Mouse (Mus musculus) neural tube, embryonic 11.5 days (tissue): ENCODE data around the gene Ptprj. TPM values are rescaled to one million over a fixed set of nuclear protein-coding genes. Genes with fewer than 3 reads are reported as not detected.

ENCODE experiments used
- ATAC-seq: fragments of 200-750 bp; cut with Nextera tagmentation; 2 replicates; pipeline ENCODE4 v1.8.0; 2017; ENCODE audit warnings: moderate number of reproducible peaks, mild to moderate bottlenecking, moderate TSS enrichment, moderate library complexity; ENCODE audit not compliant: insufficient read depth, low FRiP score, low TSS enrichment
- DNase-seq: peaks from one replicate; pipeline ENCODE4 v3.0.0-alpha.2; 2015; ENCODE audit warnings: low spot score
- H3K27ac ChIP-seq: fragments of 300-500 bp; sonication (generic); 2 replicates; pipeline ENCODE4 v1.5.1; 2014; ENCODE audit warnings: low read depth, mild to moderate bottlenecking, low read length
- H3K27me3 ChIP-seq: fragments of 300-500 bp; sonication (generic); 2 replicates; pipeline ENCODE4 v1.6.1; 2014; ENCODE audit warnings: mild to moderate bottlenecking, low read length, mixed read lengths; ENCODE audit not compliant: control insufficient read depth, insufficient read depth
- H3K36me3 ChIP-seq: fragments of 300-500 bp; sonication (generic); 2 replicates; pipeline ENCODE4 v1.6.1; 2014; ENCODE audit warnings: mild to moderate bottlenecking, low read length, moderate library complexity, mixed read lengths; ENCODE audit not compliant: control insufficient read depth, insufficient read depth
- H3K4me1 ChIP-seq: fragments of 300-500 bp; sonication (generic); 2 replicates; pipeline ENCODE4 v1.6.1; 2014; ENCODE audit warnings: low read length, mixed read lengths; ENCODE audit not compliant: control insufficient read depth, insufficient read depth
- H3K4me2 ChIP-seq: fragments of 300-500 bp; sonication (generic); 2 replicates; pipeline ENCODE4 v1.6.1; 2014; ENCODE audit warnings: low read depth, mild to moderate bottlenecking, moderate library complexity
- H3K4me3 ChIP-seq: fragments of 300-500 bp; sonication (generic); 2 replicates; pipeline ENCODE4 v1.5.1; 2014; ENCODE audit warnings: low read depth, low read length
- H3K9ac ChIP-seq: fragments of 300-500 bp; sonication (generic); 2 replicates; pipeline ENCODE4 v1.6.1; 2014; ENCODE audit warnings: mild to moderate bottlenecking, low read length
- H3K9me3 ChIP-seq: fragments of 300-500 bp; sonication (generic); 2 replicates; pipeline ENCODE4 v1.6.1; 2016; ENCODE audit warnings: low read length; ENCODE audit not compliant: control insufficient read depth
- WGBS: fragments of 180-500 bp; shearing (Covaris S2); extraction: QIAGEN DNeasy Blood & Tissue Kit; methylation state at CpG from one replicate; pipeline ENCODE4 v1.1.7; 2014; 5-methylcytosine and 5-hydroxymethylcytosine counted together
- polyA plus RNA-seq: library from polyadenylated mRNA; unstranded; fragments of >200 nt; fragmentation: Nextera tagmentation; extraction: Ambion mirVana; gene quantifications from 2 replicates; pipeline ENCODE4 v1.2.1, GENCODE M21; 2014

The Ptprj gene
- polyA plus RNA-seq, 1 experiment from 2014 or later, result 3.7 TPM

DNA sequence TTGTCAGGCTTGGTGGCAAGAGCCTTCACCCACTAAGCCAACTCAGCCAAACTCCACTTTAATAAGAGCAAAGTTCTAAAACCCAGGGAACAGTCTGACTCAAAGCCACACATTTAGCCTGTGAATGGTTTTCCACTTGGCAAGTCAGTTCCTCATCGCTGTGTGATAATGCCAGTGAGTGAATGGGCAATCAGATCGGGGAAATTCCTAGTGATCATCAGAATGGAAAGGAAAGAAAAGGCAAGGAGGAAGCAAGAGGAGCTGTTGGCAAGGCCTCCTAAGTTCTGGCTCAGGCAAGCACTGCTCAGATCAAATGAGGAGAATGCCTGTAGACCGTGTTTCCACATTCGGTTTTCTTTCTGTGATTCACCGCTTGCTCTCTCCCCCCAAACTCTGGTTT, 35.2 kb downstream of the Ptprj start:
- Histone ChIP-seq H3K4me2 (no peak overlapping the region), H3K4me3 (no peak overlapping the region), H3K4me1 (no peaks in the 10 kb centered on the region), H3K27me3 (no peaks in the 10 kb centered on the region), H3K9ac (no peak overlapping the region), H3K9me3 (no peaks in the 10 kb centered on the region), H3K27ac (no peak overlapping the region), H3K36me3 (no peaks in the 10 kb centered on the region)
- DNase-seq (no peak), ATAC-seq (no peak)
- WGBS, result 82% methylated on average over 5 of the region's 5 CpGs

GRCm38 (mm10) chr2:90543989-90544388, 36.5 kb downstream of the Ptprj start:
- Histone ChIP-seq H3K27ac (no peak overlapping the region), H3K27me3 (no peaks in the 10 kb centered on the region), H3K9me3 (no peaks in the 10 kb centered on the region), H3K9ac (no peak overlapping the region), H3K4me3 (no peak overlapping the region), H3K4me1 (no peaks in the 10 kb centered on the region), H3K4me2 (no peak overlapping the region), H3K36me3 (no peaks in the 10 kb centered on the region)
- no peak for ATAC-seq
- DNase-seq, result no peak
- 90% methylated on average over 3 of the region's 3 CpGs for WGBS

GRCm38 (mm10) chr2:90543106-90543702, 37.2 kb downstream of the Ptprj start:
- 93% methylated on average over 6 of the region's 6 CpGs for WGBS
- Histone ChIP-seq H3K4me3 (no peak overlapping the region), H3K27me3 (no peaks in the 10 kb centered on the region), H3K27ac (no peak overlapping the region), H3K4me2 (no peak overlapping the region), H3K9ac (no peak overlapping the region), H3K9me3 (no peaks in the 10 kb centered on the region), H3K4me1 (no peaks in the 10 kb centered on the region), H3K36me3 (no peaks in the 10 kb centered on the region)
- DNase-seq, result no peak
- no peak for ATAC-seq

DNA sequence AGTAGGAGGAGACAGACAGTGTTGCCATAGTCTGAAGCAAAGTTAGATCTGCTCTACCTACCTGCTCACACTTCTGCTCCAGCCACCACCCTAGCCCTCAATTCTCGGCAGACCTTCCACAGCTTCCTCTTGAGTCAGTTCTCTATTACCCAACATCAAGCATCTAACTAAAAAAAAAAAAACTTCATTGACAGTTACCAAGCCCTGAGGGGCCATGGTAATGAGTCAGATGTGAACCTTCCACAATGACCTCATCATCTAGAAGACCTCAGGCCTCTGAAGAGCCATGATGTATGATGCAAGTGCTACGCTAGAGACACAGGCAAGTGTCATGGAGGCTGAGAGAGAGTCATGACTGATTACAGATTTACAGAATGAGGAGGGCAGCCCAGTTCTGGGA, 37.8 kb downstream of the Ptprj start:
- 87% methylated on average over 2 of the region's 2 CpGs for WGBS
- H3K27me3 ChIP-seq, result no peaks in the 10 kb centered on the region
- ATAC-seq (no peak), DNase-seq (no peak)
- H3K4me2 ChIP-seq, result no peak overlapping the region
- no peaks in the 10 kb centered on the region for H3K9me3 ChIP-seq
- no peaks in the 10 kb centered on the region for H3K36me3 ChIP-seq
- no peak overlapping the region for H3K9ac ChIP-seq
- no peak overlapping the region for H3K27ac ChIP-seq
- H3K4me1 ChIP-seq, result no peaks in the 10 kb centered on the region
- no peak overlapping the region for H3K4me3 ChIP-seq

DNA sequence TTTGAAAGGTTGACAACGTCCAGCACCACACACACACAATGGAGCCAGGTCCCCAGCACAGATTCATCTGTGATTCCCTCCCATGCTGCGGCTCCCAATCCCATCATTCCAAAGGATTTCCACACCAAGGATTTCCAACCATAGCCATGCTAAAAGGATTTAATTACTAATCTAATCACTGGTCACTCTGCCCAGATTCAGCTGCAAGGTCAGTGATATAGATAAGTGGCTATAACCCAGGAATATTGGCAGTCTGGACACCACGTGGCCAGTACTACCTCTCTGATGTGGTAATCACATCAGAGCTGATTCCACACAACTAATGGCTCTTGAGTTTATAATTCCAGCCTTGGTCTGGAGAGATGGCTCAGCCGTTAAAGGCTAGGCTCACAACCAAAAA, 41.2 kb downstream of the Ptprj start:
- H3K36me3 ChIP-seq, result no peaks in the 10 kb centered on the region
- H3K9me3 ChIP-seq, result no peaks in the 10 kb centered on the region
- DNase-seq (no peak), ATAC-seq (no peak)
- no peak overlapping the region for H3K4me2 ChIP-seq
- H3K4me3 ChIP-seq, result no peak overlapping the region
- H3K27me3 ChIP-seq, result no peaks in the 10 kb centered on the region
- H3K9ac ChIP-seq, result no peak overlapping the region
- no peak overlapping the region for H3K27ac ChIP-seq
- no peaks in the 10 kb centered on the region; the same call in 1 of the 2 replicates for H3K4me1 ChIP-seq
- 89% methylated on average over 4 of the region's 4 CpGs for WGBS

DNA sequence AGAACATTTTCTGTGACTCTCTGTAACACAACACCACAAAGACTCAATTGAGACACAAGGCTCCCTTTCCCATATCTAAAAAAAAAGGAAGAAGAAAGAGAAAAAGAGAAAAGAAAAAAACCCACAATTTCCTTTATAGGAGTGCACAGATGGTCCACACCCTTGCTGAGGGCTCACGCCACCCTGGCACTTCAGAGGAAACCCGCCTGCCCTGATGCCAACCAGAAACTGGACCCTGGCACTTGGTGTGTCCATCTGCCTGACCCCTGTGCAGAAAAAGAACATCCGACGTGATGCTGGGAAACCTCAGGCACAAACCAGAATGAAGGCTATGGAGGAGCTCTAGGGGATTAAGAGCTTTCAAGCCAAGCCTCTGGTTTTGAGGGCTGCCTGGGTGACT, 43.2 kb downstream of the Ptprj start:
- DNase-seq (no peak), ATAC-seq (no peak)
- WGBS, result 65% methylated on average over 4 of the region's 4 CpGs
- H3K36me3 ChIP-seq, result no peaks in the 10 kb centered on the region
- no peak overlapping the region for H3K27ac ChIP-seq
- H3K4me3 ChIP-seq, result no peak overlapping the region
- no peak overlapping the region for H3K9ac ChIP-seq
- H3K4me1 ChIP-seq, result no peaks in the 10 kb centered on the region; the same call in 1 of the 2 replicates
- no peaks in the 10 kb centered on the region for H3K27me3 ChIP-seq
- H3K4me2 ChIP-seq, result no peak overlapping the region
- H3K9me3 ChIP-seq, result no peaks in the 10 kb centered on the region

DNA sequence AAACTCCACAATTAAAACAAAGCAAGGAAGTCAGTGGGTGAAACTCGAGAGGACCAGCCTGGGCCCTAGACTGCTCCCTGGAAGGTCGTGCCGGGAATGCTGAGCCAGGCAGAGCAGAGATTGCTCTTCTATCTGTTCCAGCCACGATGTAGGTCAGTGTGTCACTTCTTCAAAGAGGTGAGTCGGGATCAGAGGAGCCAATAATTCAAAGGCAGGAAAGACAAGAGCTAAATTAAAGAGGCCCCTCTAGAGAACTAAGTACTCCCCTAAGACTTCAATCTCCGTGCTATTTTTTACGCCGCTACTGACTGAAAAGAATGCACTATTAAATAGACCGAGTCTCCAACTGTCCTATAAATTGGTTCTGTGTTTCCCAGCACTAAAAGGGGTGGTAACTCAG, 43.9 kb downstream of the Ptprj start:
- no peaks in the 10 kb centered on the region; the same call in 1 of the 2 replicates for H3K4me1 ChIP-seq
- H3K4me3 ChIP-seq, result no peak overlapping the region
- H3K36me3 ChIP-seq, result no peaks in the 10 kb centered on the region
- H3K4me2 ChIP-seq, result no peak overlapping the region
- no peak overlapping the region for H3K9ac ChIP-seq
- WGBS, result 21% methylated on average over 9 of the region's 9 CpGs
- no peak overlapping the region for H3K27ac ChIP-seq
- no peaks in the 10 kb centered on the region for H3K27me3 ChIP-seq
- H3K9me3 ChIP-seq, result no peaks in the 10 kb centered on the region
- ATAC-seq (no peak), DNase-seq (no peak)

DNA sequence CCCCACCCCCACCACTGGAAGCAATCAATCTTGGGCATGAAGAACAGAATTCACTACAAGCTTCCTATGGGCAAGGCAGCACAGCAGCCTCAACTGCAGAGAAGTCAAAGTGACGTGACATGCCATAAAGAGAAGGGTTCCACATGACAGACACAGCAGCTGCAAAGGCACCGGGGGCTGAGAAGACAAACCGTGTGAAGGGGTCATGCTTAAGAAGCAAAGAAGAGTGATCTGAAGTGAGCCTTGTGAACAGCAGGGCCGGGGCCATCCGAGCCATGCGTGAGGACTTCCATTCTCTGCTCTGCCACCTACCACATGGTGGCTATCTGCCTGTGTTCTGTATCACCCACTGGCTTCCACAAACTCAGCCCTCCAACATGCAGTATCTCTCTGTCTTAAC, 45.7 kb downstream of the Ptprj start:
- H3K27ac ChIP-seq, result no peak overlapping the region
- no peaks in the 10 kb centered on the region; the same call in 1 of the 2 replicates for H3K4me1 ChIP-seq
- H3K27me3 ChIP-seq, result no peaks in the 10 kb centered on the region
- H3K4me2 ChIP-seq, result no peak overlapping the region
- H3K9ac ChIP-seq, result no peak overlapping the region
- 75% methylated on average over 6 of the region's 6 CpGs for WGBS
- H3K4me3 ChIP-seq, result no peak overlapping the region
- no peaks in the 10 kb centered on the region for H3K36me3 ChIP-seq
- DNase-seq (no peak), ATAC-seq (no peak)
- no peaks in the 10 kb centered on the region for H3K9me3 ChIP-seq

- ATAC-seq (no peak), DNase-seq (no peak)
- Histone ChIP-seq H3K9me3 (no peaks in the 10 kb centered on the region), H3K36me3 (no peaks in the 10 kb centered on the region), H3K4me3 (no peak overlapping the region), H3K4me1 (no peaks in the 10 kb centered on the region; the same call in 1 of the 2 replicates), H3K9ac (no peak overlapping the region), H3K4me2 (no peak overlapping the region), H3K27me3 (no peaks in the 10 kb centered on the region), H3K27ac (no peak overlapping the region)
- WGBS, result 90% methylated on average over 7 of the region's 7 CpGs
Observed at GRCm38 (mm10) chr2:90533944-90534343, 46.5 kb downstream of the Ptprj start.
